Mouse (Mus musculus): ENCODE measurements around the gene Dolk. TPM values are rescaled to one million over a fixed set of nuclear protein-coding genes. Genes with fewer than 3 reads are reported as not detected.

The Dolk gene
- 25.4 and 25.6 TPM in 2 replicates for polyA plus RNA-seq (2016; fragmentation: Nextera tagmentation; extraction: Ambion mirVana)

DNA sequence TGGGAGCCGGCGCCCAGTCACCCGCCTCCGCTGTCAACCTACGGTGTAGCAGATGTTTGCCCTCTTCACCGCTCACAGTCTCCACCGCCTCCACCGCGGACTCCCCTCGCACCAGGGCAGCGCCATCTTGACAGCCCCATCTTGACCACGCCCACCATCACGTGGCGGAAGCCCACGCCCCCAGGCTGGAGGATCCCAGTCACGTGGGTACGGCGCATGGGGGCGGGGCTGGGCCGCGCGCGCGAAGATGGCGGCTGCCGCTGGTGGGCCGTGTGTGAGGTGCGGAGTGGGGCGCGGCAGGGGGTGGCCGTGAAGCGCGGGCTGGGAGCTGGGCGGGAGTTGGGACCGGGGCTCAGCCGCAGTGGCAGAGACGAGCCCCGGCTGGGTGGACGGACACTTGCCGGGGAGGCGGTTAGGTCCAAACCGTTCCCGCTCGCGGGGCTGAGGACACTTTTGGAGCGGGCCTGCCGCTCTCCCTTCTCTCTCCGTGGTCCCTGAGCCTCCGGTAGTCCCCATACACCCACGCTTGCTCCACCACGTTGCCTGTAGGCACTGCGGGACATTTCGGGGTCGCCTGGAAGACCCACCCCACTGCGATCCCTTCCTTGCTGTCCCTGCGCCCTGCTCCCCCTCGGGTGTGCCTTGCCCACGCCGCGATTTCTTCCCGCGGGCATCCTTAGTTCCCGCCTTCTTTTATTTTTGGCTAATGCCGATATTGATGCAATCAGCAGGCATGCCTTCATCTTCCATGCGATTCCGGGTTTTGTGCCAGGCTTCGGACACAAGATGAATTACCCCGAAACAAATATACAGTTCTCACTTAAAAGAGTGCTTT lies at the start of gene Dolk, which contains the start of gene Nup188:
Dolk (minus strand) TSS at position 143 of the 835 bp plus-strand sequence.
Nup188 (plus strand) TSS at position 206 of the 835 bp plus-strand sequence.
- WGBS, result under 1% methylated on average over 67 of the region's 68 CpGs
- H3K36me3 ChIP-seq (replicated peaks), result peaks cover 9% of the 10 kb centered on the region
- peak within 1 kb of the TSS; percentile 75 for H3K27ac ChIP-seq
- peak; percentile 98 for ATAC-seq (ENCODE audit: low FRiP score)
- peak within 1 kb of the TSS; percentile 90 for H3K9ac ChIP-seq
- H3K4me2 ChIP-seq, result peak within 1 kb of the TSS; percentile 99
- peak within 1 kb of the TSS; percentile 96 for H3K4me3 ChIP-seq (replicated peaks)
- H3K27me3 ChIP-seq, result no peaks in the 10 kb centered on the region
- peaks cover 22% of the 10 kb centered on the region for H3K4me1 ChIP-seq
- H3K9me3 ChIP-seq, result no peaks in the 10 kb centered on the region

DNA sequence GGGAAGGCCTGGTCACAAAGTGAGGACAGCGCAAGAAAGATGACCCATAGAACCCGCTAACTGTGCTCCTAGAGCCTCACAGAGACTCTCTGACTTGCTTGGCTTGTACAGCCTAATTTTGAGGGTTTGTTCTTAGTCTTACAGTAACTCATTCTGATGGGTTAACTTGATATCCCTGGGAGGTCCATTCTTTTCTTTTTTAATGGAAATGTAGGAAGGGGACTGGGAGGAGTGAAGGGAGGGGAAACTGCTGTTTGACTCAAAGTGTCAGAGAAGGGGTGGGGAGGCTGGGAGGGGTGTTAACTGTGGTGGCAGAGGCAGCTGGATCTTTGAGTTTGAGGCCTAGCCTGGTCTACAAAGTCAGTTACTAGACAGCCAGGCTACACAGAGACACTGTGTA lies 49.2 kb upstream of the Dolk start:
- peaks cover 100% of the 10 kb centered on the region for H3K36me3 ChIP-seq (replicated peaks)
- no peak for ATAC-seq (ENCODE audit: low FRiP score)
- no peaks in the 10 kb centered on the region for H3K27me3 ChIP-seq
- H3K4me2 ChIP-seq, result no peak overlapping the region
- H3K27ac ChIP-seq, result no peak overlapping the region
- 97% methylated on average over 2 of the region's 2 CpGs for WGBS
- no peak overlapping the region for H3K4me3 ChIP-seq (replicated peaks)
- H3K9me3 ChIP-seq, result no peaks in the 10 kb centered on the region
- no peak overlapping the region for H3K9ac ChIP-seq
- no peaks in the 10 kb centered on the region for H3K4me1 ChIP-seq

DNA sequence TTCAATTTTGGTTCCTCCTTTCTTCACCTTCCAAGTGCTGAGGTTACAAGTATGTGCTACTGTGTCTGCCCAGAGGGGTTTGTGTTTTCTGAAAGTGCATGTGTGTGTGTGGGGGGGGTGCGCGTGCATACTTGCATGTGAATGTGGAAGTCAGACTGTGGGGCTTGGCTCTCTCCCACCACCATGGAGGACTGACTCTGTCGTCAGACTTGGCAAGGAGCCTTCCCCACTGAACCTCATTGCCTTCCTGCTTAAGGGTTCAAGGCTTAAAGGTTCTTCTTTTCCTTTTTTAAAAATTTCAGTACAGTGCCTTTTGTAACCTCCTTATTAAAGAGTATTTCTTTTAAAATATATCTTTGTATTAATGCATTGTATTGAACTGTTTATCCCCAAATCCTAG lies 42.7 kb upstream of the Dolk start:
- 94% methylated on average over 3 of the region's 3 CpGs for WGBS
- Histone ChIP-seq H3K27ac (no peak overlapping the region), H3K4me2 (no peak overlapping the region), H3K36me3 (replicated peaks) (peaks cover 97% of the 10 kb centered on the region), H3K9me3 (no peaks in the 10 kb centered on the region), H3K4me1 (no peaks in the 10 kb centered on the region), H3K9ac (no peak overlapping the region), H3K4me3 (replicated peaks) (no peak overlapping the region), H3K27me3 (no peaks in the 10 kb centered on the region)
- no peak for ATAC-seq (ENCODE audit: low FRiP score)

DNA sequence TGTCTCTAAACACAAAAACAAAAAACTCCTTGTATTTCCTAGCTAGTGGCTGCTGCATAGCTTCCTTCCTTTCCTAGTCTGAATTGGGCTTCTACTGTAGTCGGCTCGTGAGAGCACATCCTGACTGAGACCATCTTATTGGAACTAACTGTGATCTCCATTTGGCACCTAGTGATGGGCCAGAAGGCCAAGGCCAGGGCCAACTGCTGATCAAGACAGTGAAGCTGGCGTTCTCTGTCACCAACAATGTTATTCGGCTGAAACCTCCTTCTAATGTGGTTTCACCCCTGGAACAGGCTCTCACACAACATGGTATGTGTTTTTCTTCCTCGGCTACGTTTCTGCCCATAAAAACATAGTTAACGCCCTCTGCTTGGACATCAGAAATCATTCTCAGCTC lies 41.1 kb upstream of the Dolk start:
- Histone ChIP-seq H3K9me3 (no peaks in the 10 kb centered on the region), H3K36me3 (replicated peaks) (peaks cover 97% of the 10 kb centered on the region), H3K4me2 (no peak overlapping the region), H3K4me3 (replicated peaks) (no peak overlapping the region), H3K27ac (no peak overlapping the region), H3K9ac (no peak overlapping the region), H3K4me1 (no peaks in the 10 kb centered on the region), H3K27me3 (no peaks in the 10 kb centered on the region)
- ATAC-seq (ENCODE audit: low FRiP score), result no peak
- WGBS, result 95% methylated on average over 7 of the region's 7 CpGs

DNA sequence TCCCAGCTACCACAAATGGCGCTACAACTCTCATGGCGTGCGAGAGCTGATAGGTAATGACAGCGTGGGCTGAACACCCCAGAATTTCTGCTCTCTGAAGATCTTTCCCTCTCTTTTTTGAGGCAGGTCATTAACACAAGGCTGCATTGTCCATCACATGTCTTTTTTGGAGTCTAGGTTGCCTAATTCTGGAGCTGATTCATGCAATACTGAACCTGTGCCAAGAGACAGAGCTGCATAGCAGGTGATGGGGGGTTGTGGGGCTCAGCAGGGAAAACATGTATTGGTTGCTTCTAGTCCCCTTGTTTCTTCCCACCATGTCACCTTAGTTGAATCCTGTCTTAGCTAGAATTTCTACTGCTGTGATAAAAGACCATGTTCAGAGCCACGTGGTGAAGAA lies 39.2 kb upstream of the Dolk start:
- H3K9ac ChIP-seq, result no peak overlapping the region
- H3K27ac ChIP-seq, result no peak overlapping the region
- H3K4me1 ChIP-seq, result no peaks in the 10 kb centered on the region
- no peak overlapping the region for H3K4me3 ChIP-seq (replicated peaks)
- H3K27me3 ChIP-seq, result no peaks in the 10 kb centered on the region
- 93% methylated on average over 5 of the region's 5 CpGs for WGBS
- H3K9me3 ChIP-seq, result no peaks in the 10 kb centered on the region
- no peak for ATAC-seq (ENCODE audit: low FRiP score)
- H3K36me3 ChIP-seq (replicated peaks), result peaks cover 97% of the 10 kb centered on the region
- no peak overlapping the region for H3K4me2 ChIP-seq

DNA sequence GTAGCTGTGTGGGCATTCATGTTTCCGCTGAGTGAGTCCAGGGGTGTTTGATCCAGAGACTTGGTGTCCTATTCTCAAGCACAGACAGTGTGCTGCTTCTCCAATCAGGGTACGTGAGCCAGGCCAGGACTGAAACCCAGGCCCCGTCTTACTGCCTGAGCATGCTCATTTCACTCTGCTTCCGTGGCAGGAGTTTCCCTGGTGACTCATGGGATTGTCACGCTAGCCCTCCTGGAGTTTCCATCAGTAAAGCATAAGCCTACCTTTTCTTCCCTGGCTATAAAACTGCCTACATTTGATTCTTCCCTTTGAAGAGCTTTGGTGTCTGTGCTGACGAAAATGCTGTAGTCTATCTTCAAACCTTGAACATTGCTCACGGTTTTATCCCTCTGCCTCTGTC lies 37.0 kb upstream of the Dolk start:
- Histone ChIP-seq H3K36me3 (replicated peaks) (peaks cover 94% of the 10 kb centered on the region), H3K4me1 (no peaks in the 10 kb centered on the region), H3K9me3 (no peaks in the 10 kb centered on the region), H3K9ac (no peak overlapping the region), H3K27ac (no peak overlapping the region), H3K4me3 (replicated peaks) (no peak overlapping the region), H3K27me3 (no peaks in the 10 kb centered on the region), H3K4me2 (no peak overlapping the region)
- WGBS, result 93% methylated on average over 7 of the region's 7 CpGs
- ATAC-seq (ENCODE audit: low FRiP score), result no peak

DNA sequence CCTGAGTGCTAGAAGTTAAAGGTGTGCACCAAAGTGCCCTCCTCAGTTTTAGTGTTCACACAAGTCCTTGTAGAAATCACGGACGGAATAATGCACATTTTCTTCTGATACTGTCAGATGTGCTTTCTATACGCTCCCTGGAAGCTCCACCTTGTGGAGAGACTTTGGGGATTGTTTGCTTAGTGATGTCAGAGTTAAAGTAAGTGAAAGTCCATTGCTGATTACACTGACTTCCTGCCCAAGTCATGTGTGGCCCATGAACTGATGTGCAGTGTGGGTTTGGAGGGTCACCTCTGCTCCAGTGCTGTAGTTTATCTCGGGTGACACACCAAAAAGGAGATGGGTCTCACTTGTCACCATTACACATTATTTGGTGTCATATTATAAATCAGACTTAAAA lies 33.1 kb upstream of the Dolk start:
- whole genome bisulfite sequencing, result 92% methylated on average over 4 of the region's 4 CpGs
- peaks cover 94% of the 10 kb centered on the region for H3K36me3 ChIP-seq (replicated peaks)
- ATAC-seq (ENCODE audit: low FRiP score), result no peak

DNA sequence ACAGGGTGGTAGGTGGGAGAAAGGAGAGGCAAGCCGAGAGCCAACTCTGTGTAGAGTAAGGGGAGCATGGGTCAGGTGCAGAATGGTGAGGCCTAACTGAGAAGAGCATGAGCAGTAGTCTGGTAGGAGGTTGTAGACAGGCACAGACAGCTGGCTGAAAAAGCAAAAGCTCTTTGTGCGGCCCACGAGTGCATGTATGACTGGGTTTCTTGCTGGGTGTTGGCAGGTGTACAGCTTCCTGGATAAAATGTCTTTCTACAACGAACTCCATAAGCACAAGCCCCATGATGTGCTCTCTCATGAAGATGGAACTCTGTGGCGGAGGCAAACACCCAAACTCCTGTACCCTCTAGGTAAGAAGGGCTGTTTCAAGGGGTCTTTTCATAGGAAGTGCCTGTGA lies 30.8 kb upstream of the Dolk start:
- ATAC-seq (ENCODE audit: low FRiP score), result no peak
- no peaks in the 10 kb centered on the region for H3K4me1 ChIP-seq
- WGBS, result 97% methylated on average over 5 of the region's 5 CpGs
- no peaks in the 10 kb centered on the region for H3K9me3 ChIP-seq
- H3K4me2 ChIP-seq, result no peak overlapping the region
- no peak overlapping the region for H3K9ac ChIP-seq
- no peak overlapping the region for H3K27ac ChIP-seq
- no peak overlapping the region for H3K4me3 ChIP-seq (replicated peaks)
- peaks cover 94% of the 10 kb centered on the region for H3K36me3 ChIP-seq (replicated peaks)
- no peaks in the 10 kb centered on the region for H3K27me3 ChIP-seq

More for the DNA sequence above, 33.1 kb upstream of the Dolk start:
- Histone ChIP-seq H3K27ac (no peak overlapping the region), H3K4me2 (no peak overlapping the region), H3K9me3 (no peaks in the 10 kb centered on the region), H3K9ac (no peak overlapping the region), H3K4me3 (replicated peaks) (no peak overlapping the region), H3K27me3 (no peaks in the 10 kb centered on the region), H3K4me1 (no peaks in the 10 kb centered on the region)

DNA sequence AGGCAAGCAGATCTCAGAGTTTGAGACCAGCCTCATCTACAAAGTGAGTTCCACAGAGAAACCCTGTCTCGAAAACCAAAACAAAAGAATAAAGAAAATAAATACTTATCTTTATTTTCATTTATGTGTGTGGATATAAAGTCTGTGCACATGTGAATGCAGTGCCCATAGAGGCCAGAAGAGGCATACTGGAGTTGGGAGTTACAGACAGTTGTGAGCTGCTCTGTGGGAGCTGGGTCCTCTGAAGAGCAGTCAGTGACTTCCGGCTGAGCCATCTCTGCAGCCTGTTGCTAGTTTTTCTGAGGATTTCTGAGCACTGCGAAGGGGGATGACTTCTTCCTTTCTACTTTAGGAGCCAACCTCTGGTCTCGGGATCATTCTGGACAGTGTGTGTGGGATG lies 30.0 kb upstream of the Dolk start:
- Histone ChIP-seq H3K9ac (no peak overlapping the region), H3K4me3 (replicated peaks) (no peak overlapping the region), H3K4me2 (no peak overlapping the region), H3K9me3 (no peaks in the 10 kb centered on the region), H3K36me3 (replicated peaks) (peaks cover 91% of the 10 kb centered on the region), H3K27ac (no peak overlapping the region), H3K27me3 (no peaks in the 10 kb centered on the region), H3K4me1 (no peaks in the 10 kb centered on the region)
- no peak for ATAC-seq (ENCODE audit: low FRiP score)
- 92% methylated on average over 4 of the region's 4 CpGs for WGBS

DNA sequence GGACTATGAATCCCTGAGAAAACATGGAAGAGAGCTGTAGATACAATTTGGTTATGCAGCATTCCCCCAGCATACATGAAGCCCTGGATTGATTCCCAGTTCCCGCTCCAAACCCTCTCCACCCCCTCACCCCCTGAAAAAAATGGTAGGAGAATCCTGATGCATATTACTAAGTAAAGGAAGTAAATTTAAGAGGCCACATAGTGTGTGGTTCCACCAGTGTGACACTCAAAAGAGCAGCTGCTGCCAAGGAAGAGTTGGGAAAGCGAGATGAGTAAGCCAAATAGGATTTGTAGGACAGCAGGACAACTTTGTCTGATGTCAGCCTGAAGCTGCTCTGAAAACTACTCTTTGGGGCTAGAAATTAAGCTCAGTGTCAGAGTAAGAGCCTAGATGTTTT lies 25.3 kb upstream of the Dolk start:
- no peak overlapping the region for H3K4me2 ChIP-seq
- H3K9ac ChIP-seq, result no peak overlapping the region
- ATAC-seq (ENCODE audit: low FRiP score), result no peak
- H3K4me3 ChIP-seq (replicated peaks), result no peak overlapping the region
- no peak overlapping the region for H3K27ac ChIP-seq
- no peaks in the 10 kb centered on the region for H3K9me3 ChIP-seq
- no peaks in the 10 kb centered on the region for H3K4me1 ChIP-seq
- H3K27me3 ChIP-seq, result no peaks in the 10 kb centered on the region
- 90% methylated on average over 2 of the region's 2 CpGs for WGBS
- peaks cover 96% of the 10 kb centered on the region for H3K36me3 ChIP-seq (replicated peaks)

DNA sequence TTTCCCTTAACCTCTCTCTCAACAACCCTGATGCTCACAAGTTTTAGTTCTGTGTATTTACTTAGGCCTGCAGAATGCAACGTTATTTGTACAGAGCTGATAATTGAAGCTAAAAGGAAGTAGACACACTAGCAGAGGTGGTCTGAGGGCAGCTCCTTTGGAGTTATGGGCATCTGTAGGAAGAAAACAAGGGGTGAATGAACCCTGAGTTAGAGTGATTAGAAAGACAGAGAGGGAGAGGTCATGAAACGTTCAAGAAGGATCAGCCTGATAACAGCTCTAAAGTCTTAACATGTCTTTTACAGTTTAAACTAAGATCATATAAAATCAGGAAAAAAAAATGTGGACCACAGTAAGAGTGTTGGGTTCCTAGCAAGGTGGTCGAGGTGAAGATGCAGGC lies 23.2 kb upstream of the Dolk start:
- Histone ChIP-seq H3K4me2 (no peak overlapping the region), H3K27ac (no peak overlapping the region), H3K4me1 (no peaks in the 10 kb centered on the region), H3K9ac (no peak overlapping the region), H3K4me3 (replicated peaks) (no peak overlapping the region), H3K27me3 (no peaks in the 10 kb centered on the region), H3K9me3 (no peaks in the 10 kb centered on the region), H3K36me3 (replicated peaks) (peaks cover 98% of the 10 kb centered on the region)
- ATAC-seq (ENCODE audit: low FRiP score), result no peak
- WGBS, result 92% methylated on average over 3 of the region's 3 CpGs

DNA sequence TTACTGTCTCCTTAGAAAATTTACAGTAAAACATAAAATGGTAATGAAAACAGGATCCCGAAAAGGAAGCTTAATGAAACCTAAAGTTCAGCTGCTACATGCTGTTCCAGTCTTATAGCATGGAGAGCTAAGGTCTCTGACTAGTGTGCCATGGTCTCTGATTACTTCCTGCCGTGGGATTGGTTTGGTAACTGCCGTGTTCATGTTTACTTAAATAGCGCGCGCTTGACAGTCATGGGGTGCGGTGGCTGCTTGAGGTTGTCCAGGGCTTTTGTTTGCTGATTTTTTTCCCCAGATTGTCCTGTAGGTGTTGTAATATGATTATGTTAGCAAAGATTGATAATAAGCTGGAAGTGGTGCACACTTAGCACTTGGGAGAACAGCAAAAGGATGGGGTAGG lies 20.0 kb upstream of the Dolk start:
- no peak for ATAC-seq (ENCODE audit: low FRiP score)
- Histone ChIP-seq H3K9me3 (no peaks in the 10 kb centered on the region), H3K4me1 (no peaks in the 10 kb centered on the region), H3K4me3 (replicated peaks) (no peak overlapping the region), H3K4me2 (no peak overlapping the region), H3K36me3 (replicated peaks) (peaks cover 99% of the 10 kb centered on the region), H3K27ac (no peak overlapping the region), H3K27me3 (no peaks in the 10 kb centered on the region), H3K9ac (no peak overlapping the region)
- 97% methylated on average over 7 of the region's 7 CpGs for WGBS

DNA sequence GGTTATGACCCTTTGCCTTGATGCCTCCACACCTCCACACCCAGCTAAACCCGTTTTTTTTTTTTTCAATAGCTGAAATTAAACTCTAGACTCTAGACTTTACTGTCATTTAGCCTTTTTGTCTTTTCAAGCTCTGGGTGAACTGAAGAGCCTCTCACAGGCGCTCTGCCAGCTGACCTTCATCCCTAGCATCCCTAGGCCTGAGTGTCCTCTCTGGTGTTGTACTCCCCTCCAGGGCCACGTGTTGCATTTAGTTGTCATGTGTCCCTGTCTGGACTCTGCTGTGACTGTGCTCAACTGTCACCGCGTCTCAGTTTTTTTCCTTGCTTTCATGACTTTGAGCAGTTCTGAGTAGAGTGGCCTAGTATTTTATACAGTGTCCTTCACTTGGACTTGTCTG lies 13.8 kb upstream of the Dolk start:
- 97% methylated on average over 5 of the region's 5 CpGs for WGBS
- H3K36me3 ChIP-seq (replicated peaks), result peaks cover 78% of the 10 kb centered on the region
- ATAC-seq (ENCODE audit: low FRiP score), result no peak

More for the DNA sequence above, 13.8 kb upstream of the Dolk start:
- H3K9ac ChIP-seq, result no peak overlapping the region
- H3K4me3 ChIP-seq (replicated peaks), result no peak overlapping the region
- H3K27me3 ChIP-seq, result no peaks in the 10 kb centered on the region
- H3K4me2 ChIP-seq, result no peak overlapping the region
- no peak overlapping the region for H3K27ac ChIP-seq
- no peaks in the 10 kb centered on the region for H3K9me3 ChIP-seq
- H3K4me1 ChIP-seq, result no peaks in the 10 kb centered on the region

Measured in forebrain, embryonic 12.5 days (tissue).